Mouse (Mus musculus): ENCODE measurements around the gene Gdf5. TPM values are rescaled to one million over a fixed set of nuclear protein-coding genes. Genes with fewer than 3 reads are reported as not detected.

The Gdf5 gene
- polyA plus RNA-seq, 1 experiment from 2014 or later, result 1.0 TPM

DNA sequence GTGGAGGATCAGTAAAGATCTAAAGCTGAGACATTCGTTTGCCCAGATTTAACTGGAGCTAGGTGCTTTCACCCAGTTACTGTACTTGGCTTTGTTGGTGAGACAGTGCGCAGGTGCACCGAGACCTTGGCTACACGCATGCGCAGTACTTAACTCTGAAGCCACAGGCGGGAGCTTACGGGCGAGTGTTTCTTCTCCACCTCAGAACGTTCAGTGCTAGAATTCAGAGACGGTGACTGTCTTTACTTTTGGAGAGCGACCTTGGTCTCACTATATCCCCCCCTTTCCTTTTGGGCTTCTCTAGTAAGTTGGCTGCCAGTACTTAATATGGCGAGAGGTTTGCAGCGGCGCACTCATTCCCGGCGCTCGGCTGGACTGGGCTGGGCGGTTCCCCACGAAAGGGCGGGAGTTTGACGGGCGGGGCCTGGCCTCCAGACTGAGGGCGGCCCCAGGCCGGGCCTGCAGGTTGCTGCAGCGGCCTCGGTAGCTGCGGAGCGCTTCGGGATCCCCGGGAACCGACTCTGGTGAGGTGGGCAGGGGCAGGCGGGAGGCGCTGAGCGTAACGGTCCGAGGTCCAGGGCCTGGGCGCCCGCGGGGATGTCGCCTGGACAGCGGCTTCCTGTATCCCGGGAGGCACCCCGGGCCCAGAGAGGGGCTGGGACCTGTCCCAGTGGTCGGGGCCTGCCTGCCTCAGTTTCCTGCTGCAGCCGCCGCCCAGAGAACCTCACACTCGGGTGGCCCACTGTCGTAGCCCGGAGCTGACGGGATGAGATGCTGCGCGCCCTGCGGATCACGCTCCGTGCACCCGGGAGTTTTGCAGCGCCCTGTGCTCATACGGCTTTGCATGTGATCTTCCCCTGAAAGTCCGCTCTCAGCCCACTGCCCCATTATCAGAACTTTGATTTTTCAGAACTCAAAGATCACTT, 11.2 kb upstream of the Gdf5 start, which contains the start of gene Cep250:
Cep250 (plus strand) TSS at position 325 of the 926 bp plus-strand sequence.
- Histone ChIP-seq H3K36me3 (ENCODE audit: control insufficient read depth, insufficient read depth) (no peaks in the 10 kb centered on the region), H3K4me2 (replicated peaks; ENCODE audit: low read depth) (peak within 1 kb of the TSS; percentile 79), H3K9me3 (ENCODE audit: control insufficient read depth) (no peaks in the 10 kb centered on the region), H3K9ac (ENCODE audit: low read depth, low read length) (peak within 1 kb of the TSS; percentile 86), H3K4me3 (ENCODE audit: low read depth, low read length) (peak within 1 kb of the TSS; percentile 82), H3K27ac (ENCODE audit: low read depth, low read length) (peak within 1 kb of the TSS; percentile 57), H3K27me3 (replicated peaks; ENCODE audit: control insufficient read depth, insufficient read depth, low read length) (no peaks in the 10 kb centered on the region), H3K4me1 (replicated peaks; ENCODE audit: control insufficient read depth, insufficient read depth, low read length) (no peaks in the 10 kb centered on the region)
- WGBS, result under 1% methylated on average over 59 of the region's 59 CpGs
- peak; percentile 98 for ATAC-seq
- no peak for TF ChIP-seq CTCF (IDR thresholded peaks at IDR 0.05; ENCODE audit: low read depth)

DNA sequence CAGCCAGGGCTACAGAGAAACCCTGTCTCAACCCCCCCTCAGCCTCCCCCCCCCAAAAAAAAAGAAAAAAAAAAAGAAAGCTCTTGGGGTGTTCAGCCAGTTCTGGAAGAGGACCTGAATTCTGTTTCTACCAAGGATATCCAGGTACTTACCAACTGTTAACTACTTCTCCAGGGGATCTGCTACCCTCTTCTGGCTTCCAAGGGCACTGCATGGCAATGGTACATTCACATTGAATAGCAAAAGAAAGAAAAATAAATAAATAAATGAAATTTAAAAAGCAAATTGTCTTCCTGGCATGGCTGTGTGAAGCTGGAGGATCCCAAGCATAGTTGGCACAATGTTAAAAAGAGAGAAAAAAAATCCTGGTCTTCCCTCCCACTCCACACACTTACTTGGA, 6.8 kb upstream of the Gdf5 start:
- H3K9me3 ChIP-seq (ENCODE audit: control insufficient read depth), result no peaks in the 10 kb centered on the region
- TF ChIP-seq CTCF (IDR thresholded peaks at IDR 0.05; ENCODE audit: low read depth), result peak; percentile 76
- no peaks in the 10 kb centered on the region for H3K27me3 ChIP-seq (replicated peaks; ENCODE audit: control insufficient read depth, insufficient read depth, low read length)
- ATAC-seq, result no peak
- no peak overlapping the region for H3K4me3 ChIP-seq (ENCODE audit: low read depth, low read length)
- H3K4me2 ChIP-seq (replicated peaks; ENCODE audit: low read depth), result no peak overlapping the region
- H3K9ac ChIP-seq (ENCODE audit: low read depth, low read length), result no peak overlapping the region
- H3K36me3 ChIP-seq (ENCODE audit: control insufficient read depth, insufficient read depth), result no peaks in the 10 kb centered on the region
- no peak overlapping the region for H3K27ac ChIP-seq (ENCODE audit: low read depth, low read length)
- no peaks in the 10 kb centered on the region for H3K4me1 ChIP-seq (replicated peaks; ENCODE audit: control insufficient read depth, insufficient read depth, low read length)

DNA sequence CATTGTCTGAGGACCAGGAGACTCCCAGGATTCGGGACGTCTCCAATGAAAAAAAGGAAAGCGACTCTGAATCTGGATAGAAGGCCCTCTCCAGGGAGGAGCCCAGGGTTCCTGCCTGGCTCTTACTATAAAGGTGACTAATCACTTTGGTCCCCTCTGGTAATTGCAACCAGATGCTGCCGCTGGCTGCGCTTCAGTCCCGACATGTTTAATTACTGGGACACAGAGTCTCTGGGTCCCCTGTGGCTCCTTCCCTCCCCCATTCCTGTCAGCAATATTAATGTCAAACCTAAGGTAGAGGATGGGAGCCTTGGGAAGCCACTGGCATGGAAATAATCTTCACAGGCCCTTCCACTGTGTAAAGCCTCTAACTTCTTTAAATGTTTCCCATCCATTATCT, 4.2 kb upstream of the Gdf5 start:
- no peaks in the 10 kb centered on the region for H3K9me3 ChIP-seq (ENCODE audit: control insufficient read depth)
- no peaks in the 10 kb centered on the region for H3K4me1 ChIP-seq (replicated peaks; ENCODE audit: control insufficient read depth, insufficient read depth, low read length)
- no peak for TF ChIP-seq CTCF (IDR thresholded peaks at IDR 0.05; ENCODE audit: low read depth)
- H3K4me2 ChIP-seq (replicated peaks; ENCODE audit: low read depth), result no peak overlapping the region
- H3K27me3 ChIP-seq (replicated peaks; ENCODE audit: control insufficient read depth, insufficient read depth, low read length), result no peaks in the 10 kb centered on the region
- H3K4me3 ChIP-seq (ENCODE audit: low read depth, low read length), result no peak overlapping the region
- no peak overlapping the region for H3K27ac ChIP-seq (ENCODE audit: low read depth, low read length)
- 54% methylated on average over 6 of the region's 6 CpGs for WGBS
- H3K36me3 ChIP-seq (ENCODE audit: control insufficient read depth, insufficient read depth), result no peaks in the 10 kb centered on the region
- ATAC-seq, result no peak
- H3K9ac ChIP-seq (ENCODE audit: low read depth, low read length), result no peak overlapping the region

DNA sequence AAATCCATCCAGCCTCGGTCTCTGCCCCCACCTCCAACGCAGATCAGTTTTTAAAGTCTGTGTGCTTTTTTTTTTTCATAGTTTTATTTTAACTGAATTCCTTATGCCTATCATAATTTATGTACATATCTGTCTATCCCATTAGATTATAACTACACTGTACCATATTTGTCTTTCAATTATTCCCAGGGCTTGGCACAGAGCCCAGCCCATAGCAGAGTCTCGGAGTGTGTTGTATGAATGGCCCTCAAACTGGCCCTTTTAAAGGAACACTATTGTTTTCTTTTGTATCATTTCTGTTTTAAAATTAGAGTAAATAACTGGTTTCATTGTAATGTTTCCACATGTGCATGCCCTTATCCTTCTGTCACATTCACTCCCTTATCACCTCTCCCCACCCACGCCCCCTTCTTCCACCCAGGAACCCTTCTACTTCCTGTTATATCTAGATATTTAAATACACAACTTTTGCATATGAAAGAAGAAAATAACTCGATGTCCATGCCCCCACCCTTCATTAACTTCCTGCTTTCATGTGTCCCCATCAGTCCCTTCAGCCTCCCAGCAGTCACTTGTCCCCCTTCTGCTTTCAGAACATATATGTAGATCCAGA, 2.3 kb upstream of the Gdf5 start:
- WGBS, result 34% methylated on average over 5 of the region's 5 CpGs
- no peak for ATAC-seq

DNA sequence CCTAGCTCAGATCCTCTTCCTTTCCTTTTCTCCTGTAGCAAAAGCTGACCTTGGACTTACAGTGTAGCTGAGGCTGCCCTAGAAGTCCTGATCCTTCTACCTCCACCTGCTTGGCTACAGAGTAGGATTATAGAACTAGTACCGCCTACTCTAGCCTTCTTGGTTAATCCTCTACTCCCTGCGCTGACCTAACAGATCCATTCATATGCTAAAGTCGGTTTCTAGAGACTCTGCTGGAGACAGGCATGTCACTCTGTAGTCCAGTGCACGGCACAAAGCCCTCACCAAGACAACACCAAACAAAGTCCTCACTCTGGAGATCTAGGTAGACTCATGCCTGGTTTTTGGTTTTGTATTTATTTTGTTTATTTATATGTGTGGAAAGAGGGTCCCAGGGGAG, 1.3 kb upstream of the Gdf5 start:
- TF ChIP-seq CTCF (IDR thresholded peaks at IDR 0.05; ENCODE audit: low read depth), result no peak
- Histone ChIP-seq H3K27me3 (replicated peaks; ENCODE audit: control insufficient read depth, insufficient read depth, low read length) (no peaks in the 10 kb centered on the region), H3K36me3 (ENCODE audit: control insufficient read depth, insufficient read depth) (no peaks in the 10 kb centered on the region), H3K9me3 (ENCODE audit: control insufficient read depth) (no peaks in the 10 kb centered on the region), H3K27ac (ENCODE audit: low read depth, low read length) (no peak overlapping the region), H3K9ac (ENCODE audit: low read depth, low read length) (no peak overlapping the region), H3K4me1 (replicated peaks; ENCODE audit: control insufficient read depth, insufficient read depth, low read length) (no peaks in the 10 kb centered on the region), H3K4me3 (ENCODE audit: low read depth, low read length) (no peak overlapping the region), H3K4me2 (replicated peaks; ENCODE audit: low read depth) (no peak overlapping the region)
- 37% methylated on average over 4 of the region's 4 CpGs for WGBS
- ATAC-seq, result no peak

More for the DNA sequence above, 2.3 kb upstream of the Gdf5 start:
- H3K27me3 ChIP-seq (replicated peaks; ENCODE audit: control insufficient read depth, insufficient read depth, low read length), result no peaks in the 10 kb centered on the region
- no peak overlapping the region for H3K9ac ChIP-seq (ENCODE audit: low read depth, low read length)
- no peak overlapping the region for H3K4me2 ChIP-seq (replicated peaks; ENCODE audit: low read depth)
- no peak overlapping the region for H3K4me3 ChIP-seq (ENCODE audit: low read depth, low read length)
- H3K36me3 ChIP-seq (ENCODE audit: control insufficient read depth, insufficient read depth), result no peaks in the 10 kb centered on the region
- H3K4me1 ChIP-seq (replicated peaks; ENCODE audit: control insufficient read depth, insufficient read depth, low read length), result no peaks in the 10 kb centered on the region
- no peak for TF ChIP-seq CTCF (IDR thresholded peaks at IDR 0.05; ENCODE audit: low read depth)
- no peak overlapping the region for H3K27ac ChIP-seq (ENCODE audit: low read depth, low read length)
- H3K9me3 ChIP-seq (ENCODE audit: control insufficient read depth), result no peaks in the 10 kb centered on the region

DNA sequence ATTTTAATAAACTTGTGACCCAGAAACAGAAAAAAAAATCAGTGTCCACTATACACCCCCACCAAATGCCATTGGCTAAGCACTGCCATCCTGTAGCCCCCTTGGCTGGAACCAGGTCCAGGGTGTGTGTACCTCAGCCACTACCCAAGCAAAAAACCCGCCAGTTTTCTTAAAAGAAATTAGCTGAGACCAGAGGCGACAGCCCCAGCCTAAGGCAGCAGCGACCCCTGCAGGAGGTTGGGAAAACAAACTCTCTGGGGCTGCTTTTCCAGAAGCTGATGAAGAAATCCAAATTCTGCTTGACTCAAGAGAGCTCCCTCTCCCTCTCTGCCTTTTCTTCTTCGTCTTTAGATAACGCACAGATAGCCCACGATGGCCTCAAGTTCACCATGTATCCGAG, 902 bp upstream of the Gdf5 start:
- H3K9me3 ChIP-seq (ENCODE audit: control insufficient read depth), result no peaks in the 10 kb centered on the region
- WGBS, result 4% methylated on average over 7 of the region's 7 CpGs
- H3K36me3 ChIP-seq (ENCODE audit: control insufficient read depth, insufficient read depth), result no peaks in the 10 kb centered on the region
- no peak overlapping the region for H3K27ac ChIP-seq (ENCODE audit: low read depth, low read length)
- no peak overlapping the region for H3K4me2 ChIP-seq (replicated peaks; ENCODE audit: low read depth)
- no peaks in the 10 kb centered on the region for H3K27me3 ChIP-seq (replicated peaks; ENCODE audit: control insufficient read depth, insufficient read depth, low read length)
- ATAC-seq, result no peak
- H3K4me3 ChIP-seq (ENCODE audit: low read depth, low read length), result no peak overlapping the region
- no peak overlapping the region for H3K9ac ChIP-seq (ENCODE audit: low read depth, low read length)
- no peaks in the 10 kb centered on the region for H3K4me1 ChIP-seq (replicated peaks; ENCODE audit: control insufficient read depth, insufficient read depth, low read length)
- TF ChIP-seq CTCF (IDR thresholded peaks at IDR 0.05; ENCODE audit: low read depth), result peak; percentile 92
